Mouse (Mus musculus): Measurements from ENCODE around the gene Sh3bgrl2.

- no peak for TF ChIP-seq CTCF (IDR thresholded peaks at IDR 0.05; ENCODE audit: borderline replicate concordance, insufficient read depth, low read depth, low read length)
- TF ChIP-seq POLR2A (IDR thresholded peaks at IDR 0.05; ENCODE audit: borderline replicate concordance, insufficient read depth, low read length) = no peak
Observed at GRCm38 (mm10) chr9:83586316-83587050, 38.4 kb downstream of the Sh3bgrl2 start.

All from cerebellum, adult 2 months (tissue).